Mouse (Mus musculus): ENCODE results near the gene Snca. TPM values are rescaled to one million over a fixed set of nuclear protein-coding genes. Genes with fewer than 3 reads are reported as not detected.

Gene Snca
- total RNA-seq (2014; fragmentation: Nextera tagmentation): 15.4 and 162 TPM in 2 replicates
- 19.1 and 26.0 TPM in 2 replicates for total RNA-seq (2017)
- 1.9 and 3.0 TPM in 2 replicates for polyA plus RNA-seq (2012)

DNA sequence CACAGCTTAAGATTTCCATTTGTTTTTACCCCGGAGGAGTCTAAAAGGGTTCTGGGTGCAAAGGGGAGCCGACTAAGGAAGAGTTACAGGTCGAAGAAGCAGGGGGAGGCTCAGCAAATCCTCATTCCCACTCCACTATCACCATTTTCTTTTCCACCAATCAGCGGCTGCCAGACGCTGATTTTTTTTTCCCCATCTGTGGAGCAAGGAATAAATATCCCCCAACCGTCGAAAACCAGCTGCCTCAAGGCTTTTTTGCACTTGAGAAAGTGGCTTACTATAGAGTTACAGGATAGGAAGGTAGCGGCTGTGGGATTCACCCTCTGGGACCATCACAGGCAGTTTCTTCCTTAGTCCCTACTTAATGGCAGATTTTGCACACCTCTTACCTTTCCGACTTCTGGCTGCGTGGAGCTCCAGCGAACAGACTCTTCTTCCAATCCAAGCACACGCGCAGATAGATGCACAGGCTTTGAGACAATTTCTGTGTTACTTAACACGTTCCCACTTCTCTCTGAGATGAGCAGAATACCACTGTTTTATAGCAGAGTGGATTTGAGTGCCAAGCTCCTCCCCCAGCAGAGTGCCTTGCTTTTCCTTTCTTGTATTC is at the start of gene Snca:
Snca (minus strand) TSS at position 574 of the 610 bp plus-strand sequence.
- Histone ChIP-seq H3K27me3 (ENCODE audit: insufficient read depth, low read length) (no peaks in the 10 kb centered on the region), H3K36me3 (replicated peaks) (peaks cover 4% of the 10 kb centered on the region), H3K9me3 (replicated peaks) (no peaks in the 10 kb centered on the region), H3K4me3 (ENCODE audit: low read depth, low read length) (peak within 1 kb of the TSS; percentile 74), H3K4me1 (ENCODE audit: insufficient read depth, low read depth, low read length) (peaks cover 48% of the 10 kb centered on the region)
- DNase-seq (ENCODE audit: low spot score) (no peak), ATAC-seq (ENCODE audit: extremely low read depth, insufficient number of reproducible peaks, low FRiP score, poor library complexity, severe bottlenecking) (no peak)
- TF ChIP-seq POLR2AphosphoS5 (IDR thresholded peaks at IDR 0.05; ENCODE audit: insufficient replicate concordance, low read depth, low read length) (no peak), CTCF (IDR thresholded peaks at IDR 0.05; ENCODE audit: low read depth, low read length) (no peak), GATA2 (IDR thresholded peaks at IDR 0.05; ENCODE audit: borderline replicate concordance, low read depth, low read length) (no peak), TAL1 (conservative IDR thresholded peaks at IDR 0.05; ENCODE audit: low read depth, low read length) (no peak), GATA1 (IDR thresholded peaks at IDR 0.05; ENCODE audit: borderline replicate concordance, low read length) (no peak)

DNA sequence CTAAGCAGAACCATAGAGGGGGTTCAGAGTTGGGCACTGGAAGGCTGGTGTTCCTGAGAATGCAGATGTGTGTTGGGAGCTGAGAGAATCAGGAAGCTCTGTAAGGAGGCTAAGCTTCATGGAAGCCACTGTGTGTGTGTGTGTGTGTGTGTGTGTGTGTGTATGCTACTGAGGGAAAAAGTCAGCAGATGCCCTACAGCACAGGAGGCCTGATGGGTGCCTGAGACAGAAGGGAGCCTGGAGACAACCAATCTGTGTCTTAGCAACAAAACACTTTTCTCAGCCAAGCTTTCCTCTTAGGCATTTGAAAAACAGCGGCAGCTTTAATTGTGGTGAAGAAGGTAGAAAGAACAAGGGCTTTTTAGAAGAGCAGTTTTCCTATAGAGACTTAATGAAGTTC is 40.5 kb upstream of the Snca start:
- TF ChIP-seq GATA2 (IDR thresholded peaks at IDR 0.05; ENCODE audit: borderline replicate concordance, low read depth, low read length) (no peak), POLR2AphosphoS5 (IDR thresholded peaks at IDR 0.05; ENCODE audit: insufficient replicate concordance, low read depth, low read length) (no peak), CTCF (IDR thresholded peaks at IDR 0.05; ENCODE audit: low read depth, low read length) (no peak), GATA1 (IDR thresholded peaks at IDR 0.05; ENCODE audit: borderline replicate concordance, low read length) (no peak), TAL1 (conservative IDR thresholded peaks at IDR 0.05; ENCODE audit: low read depth, low read length) (no peak)

DNA sequence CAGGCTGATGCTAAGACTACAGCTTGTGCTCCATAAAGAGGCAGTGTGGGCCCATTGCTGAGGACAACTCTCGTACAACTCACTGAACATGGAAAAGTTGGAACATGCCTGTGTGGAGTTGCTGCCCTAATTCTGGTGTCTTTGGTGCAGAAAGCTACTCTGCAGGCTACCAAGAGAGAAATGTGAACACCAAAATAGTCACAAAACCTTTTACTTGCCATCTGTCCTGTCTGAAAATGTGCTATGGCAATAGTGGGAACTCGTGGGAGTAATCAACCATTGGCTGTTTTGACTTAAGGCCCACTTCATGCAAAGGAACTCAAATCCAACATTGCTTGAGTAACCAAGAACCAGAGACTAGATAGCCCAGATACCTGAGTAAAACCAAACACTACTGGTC is 26.9 kb upstream of the Snca start:
- no peak for DNase-seq (ENCODE audit: low spot score)
- H3K36me3 ChIP-seq (replicated peaks): no peaks in the 10 kb centered on the region
- TF ChIP-seq CTCF (IDR thresholded peaks at IDR 0.05; ENCODE audit: low read depth, low read length) (no peak), TAL1 (conservative IDR thresholded peaks at IDR 0.05; ENCODE audit: low read depth, low read length) (no peak), GATA2 (IDR thresholded peaks at IDR 0.05; ENCODE audit: borderline replicate concordance, low read depth, low read length) (no peak), GATA1 (IDR thresholded peaks at IDR 0.05; ENCODE audit: borderline replicate concordance, low read length) (no peak), POLR2AphosphoS5 (IDR thresholded peaks at IDR 0.05; ENCODE audit: insufficient replicate concordance, low read depth, low read length) (no peak)
- H3K27me3 ChIP-seq (ENCODE audit: insufficient read depth, low read length): 0 out of 2 replicates have a peak, but pooled peaks cover 5% of the 10 kb centered on the region
- H3K4me3 ChIP-seq (ENCODE audit: low read depth, low read length): no peak overlapping the region
- H3K4me1 ChIP-seq (ENCODE audit: insufficient read depth, low read depth, low read length): no peaks in the 10 kb centered on the region
- no peak for ATAC-seq (ENCODE audit: extremely low read depth, insufficient number of reproducible peaks, low FRiP score, poor library complexity, severe bottlenecking)
- no peaks in the 10 kb centered on the region for H3K9me3 ChIP-seq (replicated peaks)

More for the DNA sequence above, 40.5 kb upstream of the Snca start:
- Histone ChIP-seq H3K4me1 (ENCODE audit: insufficient read depth, low read depth, low read length) (no peaks in the 10 kb centered on the region), H3K27me3 (ENCODE audit: insufficient read depth, low read length) (no peaks in the 10 kb centered on the region), H3K4me3 (ENCODE audit: low read depth, low read length) (no peak overlapping the region), H3K9me3 (replicated peaks) (no peaks in the 10 kb centered on the region), H3K36me3 (replicated peaks) (no peaks in the 10 kb centered on the region)
- no peak for ATAC-seq (ENCODE audit: extremely low read depth, insufficient number of reproducible peaks, low FRiP score, poor library complexity, severe bottlenecking)
- no peak for DNase-seq (ENCODE audit: low spot score)

DNA sequence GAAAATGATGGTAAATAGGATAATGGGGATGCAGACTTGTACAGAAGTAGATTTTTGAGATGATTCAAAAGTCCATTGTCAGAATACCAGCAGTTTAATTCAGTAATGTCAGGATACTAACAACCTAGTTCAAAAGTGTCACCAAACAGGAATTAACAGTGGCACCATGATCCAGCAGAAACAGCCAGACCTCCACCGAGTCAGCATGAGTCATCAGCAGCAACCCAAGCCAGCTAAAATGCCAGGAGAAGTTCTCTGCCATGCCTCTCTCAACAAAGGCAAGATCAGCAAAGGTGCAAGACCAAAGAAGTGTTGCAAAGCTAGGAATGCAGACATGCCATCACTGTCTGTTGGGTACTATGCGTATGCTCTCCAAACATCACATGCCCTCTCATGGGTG is 22.0 kb upstream of the Snca start:
- H3K27me3 ChIP-seq (ENCODE audit: insufficient read depth, low read length): 0 out of 2 replicates have a peak, but pooled peaks cover 8% of the 10 kb centered on the region
- no peaks in the 10 kb centered on the region for H3K36me3 ChIP-seq (replicated peaks)
- no peaks in the 10 kb centered on the region for H3K4me1 ChIP-seq (ENCODE audit: insufficient read depth, low read depth, low read length)
- DNase-seq (ENCODE audit: low spot score): no peak
- H3K9me3 ChIP-seq (replicated peaks): no peaks in the 10 kb centered on the region
- no peak for ATAC-seq (ENCODE audit: extremely low read depth, insufficient number of reproducible peaks, low FRiP score, poor library complexity, severe bottlenecking)
- no peak for TF ChIP-seq GATA2 (IDR thresholded peaks at IDR 0.05; ENCODE audit: borderline replicate concordance, low read depth, low read length)
- no peak for TF ChIP-seq POLR2AphosphoS5 (IDR thresholded peaks at IDR 0.05; ENCODE audit: insufficient replicate concordance, low read depth, low read length)
- H3K4me3 ChIP-seq (ENCODE audit: low read depth, low read length): no peak overlapping the region

DNA sequence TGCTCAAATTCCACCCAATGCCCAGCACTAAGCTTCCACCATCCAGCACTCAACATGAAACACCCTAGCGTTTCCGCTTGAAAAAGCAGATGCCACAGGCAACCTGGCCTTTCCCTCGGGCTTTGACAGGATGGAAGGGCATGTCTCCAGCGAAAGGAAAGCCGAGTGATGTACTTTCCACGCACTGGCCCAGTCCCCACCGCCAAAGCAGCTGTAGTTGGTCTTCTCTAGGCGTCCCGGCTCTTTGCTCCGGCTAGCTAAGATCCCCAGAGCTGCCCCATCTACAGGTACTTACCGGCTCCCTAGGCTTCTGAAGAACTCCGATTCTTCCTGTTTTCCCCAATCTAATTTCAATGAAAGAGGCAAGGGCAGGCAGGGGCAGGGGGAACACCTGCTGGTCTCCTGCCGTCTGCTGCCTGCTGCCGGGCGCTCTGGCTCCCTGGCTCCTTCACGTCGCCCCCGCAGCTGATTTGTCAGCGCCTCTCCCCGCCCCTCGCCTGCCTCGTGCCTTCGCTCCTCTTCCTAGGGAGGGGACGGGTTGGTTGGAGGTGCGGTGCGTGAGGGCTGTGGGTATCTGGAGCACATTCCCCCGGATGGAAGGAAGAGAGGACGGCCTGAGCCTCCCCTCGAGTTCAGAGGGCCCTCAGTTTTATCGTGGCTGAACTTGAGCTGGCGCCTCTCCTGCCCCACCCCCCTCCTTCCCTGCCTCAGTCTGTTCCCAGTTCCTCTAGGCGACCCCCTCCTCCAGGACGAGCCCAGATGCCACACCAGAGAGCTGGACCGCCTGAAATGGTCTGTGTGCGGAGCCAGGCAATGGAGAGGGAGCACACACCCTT is 1.0 kb downstream of the Snca start:
- peak; percentile 74 for ATAC-seq (ENCODE audit: extremely low read depth, insufficient number of reproducible peaks, low FRiP score, poor library complexity, severe bottlenecking)
- Histone ChIP-seq H3K4me1 (ENCODE audit: insufficient read depth, low read depth, low read length) (peaks cover 48% of the 10 kb centered on the region), H3K36me3 (replicated peaks) (peaks cover 4% of the 10 kb centered on the region), H3K9me3 (replicated peaks) (no peaks in the 10 kb centered on the region), H3K4me3 (ENCODE audit: low read depth, low read length) (peak overlapping the region; percentile 74), H3K27me3 (ENCODE audit: insufficient read depth, low read length) (no peaks in the 10 kb centered on the region)
- peak; percentile 52 for DNase-seq (ENCODE audit: low spot score)
- TF ChIP-seq CTCF (IDR thresholded peaks at IDR 0.05; ENCODE audit: low read depth, low read length) (no peak), POLR2AphosphoS5 (IDR thresholded peaks at IDR 0.05; ENCODE audit: insufficient replicate concordance, low read depth, low read length) (no peak), GATA2 (IDR thresholded peaks at IDR 0.05; ENCODE audit: borderline replicate concordance, low read depth, low read length) (no peak), GATA1 (IDR thresholded peaks at IDR 0.05; ENCODE audit: borderline replicate concordance, low read length) (no peak), TAL1 (conservative IDR thresholded peaks at IDR 0.05; ENCODE audit: low read depth, low read length) (no peak)

DNA sequence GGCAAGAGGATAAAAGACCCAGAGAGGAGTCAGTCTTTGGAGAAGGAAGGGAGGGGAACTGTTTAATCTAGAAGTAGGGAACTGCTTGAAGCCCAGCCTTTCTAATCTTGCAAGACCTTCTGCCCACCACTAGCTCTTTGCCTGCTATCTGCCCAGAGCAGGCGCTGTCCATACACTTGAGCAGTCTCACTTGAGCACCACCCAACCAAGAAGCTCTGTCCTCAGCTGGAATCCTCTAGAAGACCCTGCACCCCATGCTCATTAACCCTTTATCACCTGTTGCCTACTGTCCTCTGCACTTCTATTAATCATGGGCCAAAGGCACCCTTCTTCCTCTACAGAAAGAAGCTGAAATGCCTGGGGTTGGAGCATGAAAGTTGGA is 1.6 kb downstream of the Snca start:
- ATAC-seq (ENCODE audit: extremely low read depth, insufficient number of reproducible peaks, low FRiP score, poor library complexity, severe bottlenecking): peak; percentile 80

More for the DNA sequence above, 1.6 kb downstream of the Snca start:
- H3K4me3 ChIP-seq (ENCODE audit: low read depth, low read length): peak overlapping the region; percentile 74
- H3K4me1 ChIP-seq (ENCODE audit: insufficient read depth, low read depth, low read length): peaks cover 48% of the 10 kb centered on the region
- H3K27me3 ChIP-seq (ENCODE audit: insufficient read depth, low read length): no peaks in the 10 kb centered on the region
- H3K9me3 ChIP-seq (replicated peaks): no peaks in the 10 kb centered on the region
- H3K36me3 ChIP-seq (replicated peaks): peaks cover 7% of the 10 kb centered on the region
- DNase-seq (ENCODE audit: low spot score): peak; percentile 67
- TF ChIP-seq TAL1 (conservative IDR thresholded peaks at IDR 0.05; ENCODE audit: low read depth, low read length) (peak; percentile 97), POLR2AphosphoS5 (IDR thresholded peaks at IDR 0.05; ENCODE audit: insufficient replicate concordance, low read depth, low read length) (no peak), GATA1 (IDR thresholded peaks at IDR 0.05; ENCODE audit: borderline replicate concordance, low read length) (no peak), CTCF (IDR thresholded peaks at IDR 0.05; ENCODE audit: low read depth, low read length) (no peak), GATA2 (IDR thresholded peaks at IDR 0.05; ENCODE audit: borderline replicate concordance, low read depth, low read length) (no peak)
